Mouse (Mus musculus) adrenal gland (tissue): ENCODE measurements around the gene Dnah2.

Source experiments
- intact Hi-C: fragments of 180-260 bp; cut with DNase I; formaldehyde crosslinking; loops from one replicate; pipeline ENCODE4 v1.15.1; 2025
- long read RNA-seq, 2 experiments: library from polyadenylated mRNA; unstranded; transcript quantifications; one replicate each; pipeline ENCODE4 v2.0.0; 2020; ENCODE audit warnings: borderline replicate concordance in 1 of 2; ENCODE audit not compliant: insufficient replicate concordance in 1 of 2

Gene Dnah2
- long read RNA-seq, experiment 1, result 0 reads
- long read RNA-seq, experiment 2, result 0 reads

- intact Hi-C loops, result loop anchor here (5.0 kb wide), 1 partner anchor 63 kb away; no protein-coding TSS in a partner anchor
These were observed at the start of gene Dnah2 for GRCm38 (mm10) chr11:69549060-69549656. Gene Dnah2 (minus strand): TSS chr11:69549110.

GRCm38 (mm10) chr11:69594853-69595252 lies 45.9 kb upstream of the Dnah2 start:
- intact Hi-C loops, result no loop called here

- intact Hi-C loops, result no loop called here
These were observed 43.9 kb upstream of the Dnah2 start for GRCm38 (mm10) chr11:69592799-69593198.

GRCm38 (mm10) chr11:69591899-69592637 lies 43.2 kb upstream of the Dnah2 start:
- intact Hi-C loops, result no loop called here

GRCm38 (mm10) chr11:69591424-69591823 lies 42.5 kb upstream of the Dnah2 start:
- intact Hi-C loops, result no loop called here

GRCm38 (mm10) chr11:69590622-69591021 lies 41.7 kb upstream of the Dnah2 start:
- intact Hi-C loops, result no loop called here

- intact Hi-C loops, result no loop called here
These were observed 40.4 kb upstream of the Dnah2 start for GRCm38 (mm10) chr11:69589207-69589834.

GRCm38 (mm10) chr11:69585718-69586325 lies 36.9 kb upstream of the Dnah2 start:
- intact Hi-C loops, result no loop called here

- intact Hi-C loops, result no loop called here
These were observed 36.0 kb upstream of the Dnah2 start for GRCm38 (mm10) chr11:69584937-69585336.

- intact Hi-C loops, result no loop called here
These were observed 35.1 kb upstream of the Dnah2 start for GRCm38 (mm10) chr11:69584008-69584407.

GRCm38 (mm10) chr11:69582230-69582805 lies 33.4 kb upstream of the Dnah2 start:
- intact Hi-C loops, result no loop called here

GRCm38 (mm10) chr11:69581814-69582213 lies 32.9 kb upstream of the Dnah2 start:
- intact Hi-C loops, result no loop called here

- intact Hi-C loops, result no loop called here
These were observed 32.3 kb upstream of the Dnah2 start for GRCm38 (mm10) chr11:69581147-69581688.

- intact Hi-C loops, result loop anchor here (1.0 kb wide), 1 partner anchor 34 kb away; no protein-coding TSS in a partner anchor
These were observed 31.7 kb upstream of the Dnah2 start for GRCm38 (mm10) chr11:69580572-69581146.

- intact Hi-C loops, result loop anchor here (1.0 kb wide), 1 partner anchor 34 kb away; no protein-coding TSS in a partner anchor
These were observed 31.2 kb upstream of the Dnah2 start, which contains the start of the genes Wrap53 and Trp53 for GRCm38 (mm10) chr11:69580091-69580514. Gene Wrap53 (minus strand): TSS chr11:69580255. Gene Trp53 (plus strand): TSS chr11:69580359.

GRCm38 (mm10) chr11:69579128-69580017 lies 30.5 kb upstream of the Dnah2 start:
- intact Hi-C loops, result loop anchor here (1.0 kb wide), 2 partner anchors 32 to 35 kb away; no protein-coding TSS in a partner anchor

- intact Hi-C loops, result no loop called here
These were observed 29.4 kb upstream of the Dnah2 start for GRCm38 (mm10) chr11:69578301-69578700.

- intact Hi-C loops, result no loop called here
These were observed 27.4 kb upstream of the Dnah2 start for GRCm38 (mm10) chr11:69576307-69576706.

GRCm38 (mm10) chr11:69575220-69575619 lies 26.3 kb upstream of the Dnah2 start:
- intact Hi-C loops, result no loop called here
